Mouse (Mus musculus): ENCODE results near the gene Gpam. TPM values are rescaled to one million over a fixed set of nuclear protein-coding genes. Genes with fewer than 3 reads are reported as not detected.

Gpam gene
- polyA plus RNA-seq, 1 experiment from 2014 or later = 18.5 TPM

GRCm38 (mm10) chr19:55120518-55121244, 6.4 kb downstream of the Gpam start:
- ATAC-seq (ENCODE audit: insufficient number of reproducible peaks, insufficient read depth, low FRiP score, low TSS enrichment) = no peak
- Histone ChIP-seq H3K9me3 (no peaks in the 10 kb centered on the region), H3K27ac (no peak overlapping the region), H3K4me1 (peaks cover 10% of the 10 kb centered on the region), H3K4me2 (replicated peaks) (no peak overlapping the region), H3K4me3 (no peak overlapping the region), H3K27me3 (no peaks in the 10 kb centered on the region), H3K9ac (no peak overlapping the region), H3K36me3 (no peaks in the 10 kb centered on the region)
- 78% methylated on average over 11 of the region's 11 CpGs for WGBS

- no peak for ATAC-seq (ENCODE audit: insufficient number of reproducible peaks, insufficient read depth, low FRiP score, low TSS enrichment)
- Histone ChIP-seq H3K9me3 (no peaks in the 10 kb centered on the region), H3K4me1 (peaks cover 10% of the 10 kb centered on the region), H3K27me3 (no peaks in the 10 kb centered on the region), H3K36me3 (no peaks in the 10 kb centered on the region), H3K27ac (no peak overlapping the region), H3K9ac (no peak overlapping the region), H3K4me3 (no peak overlapping the region), H3K4me2 (replicated peaks) (no peak overlapping the region)
- WGBS = 50% methylated on average over 2 of the region's 2 CpGs
Observed at GRCm38 (mm10) chr19:55119541-55119940, 7.5 kb downstream of the Gpam start.

- H3K9me3 ChIP-seq = no peaks in the 10 kb centered on the region
- H3K4me1 ChIP-seq = peaks cover 4% of the 10 kb centered on the region
- no peaks in the 10 kb centered on the region for H3K27me3 ChIP-seq
- no peak overlapping the region for H3K4me2 ChIP-seq (replicated peaks)
- ATAC-seq (ENCODE audit: insufficient number of reproducible peaks, insufficient read depth, low FRiP score, low TSS enrichment) = no peak
- H3K27ac ChIP-seq = no peak overlapping the region
- 84% methylated on average over 3 of the region's 3 CpGs for WGBS
- no peak overlapping the region for H3K9ac ChIP-seq
- H3K36me3 ChIP-seq = no peaks in the 10 kb centered on the region
- no peak overlapping the region for H3K4me3 ChIP-seq
Observed at GRCm38 (mm10) chr19:55117991-55118390, 9.0 kb downstream of the Gpam start.

GRCm38 (mm10) chr19:55117059-55117815, 9.8 kb downstream of the Gpam start:
- no peaks in the 10 kb centered on the region for H3K27me3 ChIP-seq
- no peaks in the 10 kb centered on the region for H3K9me3 ChIP-seq
- no peak for ATAC-seq (ENCODE audit: insufficient number of reproducible peaks, insufficient read depth, low FRiP score, low TSS enrichment)
- no peak overlapping the region for H3K4me3 ChIP-seq
- no peak overlapping the region for H3K27ac ChIP-seq
- WGBS = 70% methylated on average over 6 of the region's 6 CpGs
- H3K4me1 ChIP-seq = no peaks in the 10 kb centered on the region
- no peak overlapping the region for H3K4me2 ChIP-seq (replicated peaks)
- H3K9ac ChIP-seq = no peak overlapping the region
- no peaks in the 10 kb centered on the region for H3K36me3 ChIP-seq

- Histone ChIP-seq H3K4me1 (no peaks in the 10 kb centered on the region), H3K4me2 (replicated peaks) (no peak overlapping the region), H3K4me3 (no peak overlapping the region), H3K36me3 (no peaks in the 10 kb centered on the region), H3K27ac (no peak overlapping the region), H3K9ac (no peak overlapping the region), H3K27me3 (no peaks in the 10 kb centered on the region), H3K9me3 (no peaks in the 10 kb centered on the region)
- 87% methylated on average over 4 of the region's 4 CpGs for WGBS
- ATAC-seq (ENCODE audit: insufficient number of reproducible peaks, insufficient read depth, low FRiP score, low TSS enrichment) = no peak
Observed at GRCm38 (mm10) chr19:55115532-55115931, 11.5 kb downstream of the Gpam start.

- H3K4me1 ChIP-seq = no peaks in the 10 kb centered on the region
- ATAC-seq (ENCODE audit: insufficient number of reproducible peaks, insufficient read depth, low FRiP score, low TSS enrichment) = no peak
- no peak overlapping the region for H3K4me2 ChIP-seq (replicated peaks)
- no peaks in the 10 kb centered on the region for H3K36me3 ChIP-seq
- H3K9ac ChIP-seq = no peak overlapping the region
- H3K9me3 ChIP-seq = no peaks in the 10 kb centered on the region
- no peak overlapping the region for H3K27ac ChIP-seq
- H3K27me3 ChIP-seq = no peaks in the 10 kb centered on the region
- 92% methylated on average over 5 of the region's 5 CpGs for WGBS
- H3K4me3 ChIP-seq = no peak overlapping the region
Observed at GRCm38 (mm10) chr19:55114825-55115395, 12.1 kb downstream of the Gpam start.

- WGBS = 61% methylated on average over 3 of the region's 3 CpGs
- Histone ChIP-seq H3K9ac (no peak overlapping the region), H3K9me3 (no peaks in the 10 kb centered on the region), H3K36me3 (no peaks in the 10 kb centered on the region), H3K4me1 (no peaks in the 10 kb centered on the region), H3K4me3 (no peak overlapping the region), H3K27me3 (0 out of 2 replicates have a peak, but pooled peaks cover 3% of the 10 kb centered on the region), H3K4me2 (replicated peaks) (no peak overlapping the region), H3K27ac (no peak overlapping the region)
- ATAC-seq (ENCODE audit: insufficient number of reproducible peaks, insufficient read depth, low FRiP score, low TSS enrichment) = no peak
Observed at GRCm38 (mm10) chr19:55107896-55108295, 19.1 kb downstream of the Gpam start.

GRCm38 (mm10) chr19:55105969-55106368, 21.1 kb downstream of the Gpam start:
- Histone ChIP-seq H3K36me3 (no peaks in the 10 kb centered on the region), H3K4me1 (no peaks in the 10 kb centered on the region), H3K27me3 (0 out of 2 replicates have a peak, but pooled peaks cover 3% of the 10 kb centered on the region), H3K9me3 (no peaks in the 10 kb centered on the region), H3K4me3 (no peak overlapping the region), H3K4me2 (replicated peaks) (no peak overlapping the region), H3K9ac (no peak overlapping the region), H3K27ac (no peak overlapping the region)
- 81% methylated on average over 3 of the region's 3 CpGs for WGBS
- no peak for ATAC-seq (ENCODE audit: insufficient number of reproducible peaks, insufficient read depth, low FRiP score, low TSS enrichment)

- H3K9me3 ChIP-seq = no peaks in the 10 kb centered on the region
- no peak overlapping the region for H3K4me2 ChIP-seq (replicated peaks)
- 0 out of 2 replicates have a peak, but pooled peaks cover 3% of the 10 kb centered on the region for H3K27me3 ChIP-seq
- ATAC-seq (ENCODE audit: insufficient number of reproducible peaks, insufficient read depth, low FRiP score, low TSS enrichment) = no peak
- no peak overlapping the region for H3K27ac ChIP-seq
- WGBS = 51% methylated on average over 11 of the region's 11 CpGs
- H3K4me3 ChIP-seq = no peak overlapping the region
- H3K4me1 ChIP-seq = peaks cover 11% of the 10 kb centered on the region
- no peaks in the 10 kb centered on the region for H3K36me3 ChIP-seq
- H3K9ac ChIP-seq = no peak overlapping the region
Observed at GRCm38 (mm10) chr19:55103081-55103830, 23.8 kb downstream of the Gpam start.

- H3K9ac ChIP-seq = no peak overlapping the region
- H3K27me3 ChIP-seq = 0 out of 2 replicates have a peak, but pooled peaks cover 1% of the 10 kb centered on the region
- no peak overlapping the region for H3K4me3 ChIP-seq
- no peak overlapping the region for H3K4me2 ChIP-seq (replicated peaks)
- no peaks in the 10 kb centered on the region for H3K9me3 ChIP-seq
- peaks cover 15% of the 10 kb centered on the region for H3K4me1 ChIP-seq
- ATAC-seq (ENCODE audit: insufficient number of reproducible peaks, insufficient read depth, low FRiP score, low TSS enrichment) = no peak
- no peak overlapping the region for H3K27ac ChIP-seq
- WGBS = 81% methylated on average over 4 of the region's 4 CpGs
- H3K36me3 ChIP-seq = no peaks in the 10 kb centered on the region
Observed at GRCm38 (mm10) chr19:55101659-55102058, 25.4 kb downstream of the Gpam start.

Measured in embryonic facial prominence, embryonic 12.5 days (tissue).